Mouse (Mus musculus) c-Kit-negative CD71-positive TER-119-positive erythroid progenitor cells, embryonic 14.5 days (primary cell): ENCODE measurements around the gene E330017A01Rik.
A peak's percentile ranks its signal among the peaks of the same experiment; 100 is the strongest.

Experiments used
- DNase-seq: peaks from one replicate; pipeline ENCODE4 v3.0.0-alpha.2; 2013; ENCODE audit warnings: low read depth, low spot score

E330017A01Rik gene

DNA sequence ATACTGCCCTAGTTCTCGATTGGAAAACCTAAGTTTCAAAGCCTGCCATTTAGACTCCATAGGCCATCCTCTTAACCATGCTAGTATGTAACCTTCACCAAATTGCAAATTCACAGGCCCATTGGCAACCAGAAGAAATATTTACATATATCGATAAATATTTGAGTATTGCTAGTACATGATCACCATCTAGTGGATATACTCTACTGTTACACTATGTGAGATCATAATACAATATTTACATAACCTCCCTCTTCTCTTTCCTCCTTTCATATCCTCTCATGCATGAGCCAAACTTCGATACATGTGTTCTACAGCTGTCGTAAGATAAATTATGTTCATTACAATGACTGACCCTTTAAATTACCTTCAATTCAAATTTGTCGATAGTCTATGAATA lies 24.5 kb upstream of the E330017A01Rik start:
- peak; percentile 68 for DNase-seq

DNA sequence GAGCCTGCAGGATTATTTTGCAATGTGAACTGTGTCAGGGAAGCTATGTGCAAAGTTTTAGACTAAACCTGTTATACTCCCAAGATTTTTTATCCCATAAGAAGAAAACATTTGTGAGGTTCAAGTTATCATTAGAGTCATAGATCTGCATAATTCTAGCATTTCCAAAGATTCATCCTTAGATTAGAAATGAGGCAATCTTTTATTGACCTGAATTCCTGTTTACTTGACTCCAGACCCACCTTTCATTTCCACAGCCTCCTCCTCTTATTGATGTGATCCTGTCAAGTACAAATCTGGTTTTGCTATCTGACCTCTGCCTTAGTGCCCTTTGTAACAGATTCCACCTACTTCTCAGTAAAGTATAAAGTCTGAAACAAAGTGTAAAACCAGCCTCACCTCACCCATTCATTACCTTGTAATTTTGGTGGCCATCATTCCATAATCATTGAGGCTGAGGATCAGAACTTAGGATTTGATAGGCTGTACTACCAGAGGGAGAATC lies 23.8 kb upstream of the E330017A01Rik start:
- DNase-seq = no peak

DNA sequence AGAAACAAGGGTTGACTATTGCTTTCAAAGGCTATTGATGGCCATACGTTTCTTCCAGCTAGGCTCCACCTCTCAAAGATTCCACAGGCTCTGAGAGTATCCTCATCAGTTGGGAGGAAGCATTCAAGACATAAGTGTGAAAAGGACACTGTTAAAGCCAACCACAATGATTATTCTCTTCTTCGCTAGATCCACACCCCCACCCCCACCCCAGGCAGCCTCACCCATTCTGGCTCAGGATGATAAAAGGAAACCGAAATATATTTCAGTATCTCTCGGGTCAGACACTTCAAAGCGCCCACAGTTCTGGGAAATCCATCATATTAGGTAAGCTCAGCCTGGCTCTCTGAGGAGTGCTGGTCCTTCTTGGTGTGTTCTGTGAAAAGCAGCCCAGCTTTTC lies 23.3 kb upstream of the E330017A01Rik start:
- peak; percentile 87 for DNase-seq

DNA sequence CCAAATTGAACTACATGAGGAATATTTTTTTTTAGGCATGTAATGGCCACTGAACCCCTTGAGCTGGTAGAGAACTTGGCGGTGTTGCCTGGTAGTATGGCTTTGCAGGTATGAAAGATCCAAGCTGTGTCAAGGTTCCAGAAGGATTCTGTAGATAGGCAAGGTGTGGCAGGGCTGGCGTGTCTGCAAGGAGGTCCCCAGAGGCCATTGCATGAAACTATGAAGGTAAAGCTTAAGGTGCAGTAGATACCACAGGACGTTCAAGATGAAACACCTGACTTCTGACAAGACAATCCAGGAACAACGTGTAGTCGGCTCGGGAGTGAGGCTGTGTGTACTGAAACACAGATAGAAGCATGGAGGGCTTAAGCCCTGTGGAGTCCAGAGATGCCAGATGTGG lies 20.1 kb upstream of the E330017A01Rik start:
- peak; percentile 67 for DNase-seq

DNA sequence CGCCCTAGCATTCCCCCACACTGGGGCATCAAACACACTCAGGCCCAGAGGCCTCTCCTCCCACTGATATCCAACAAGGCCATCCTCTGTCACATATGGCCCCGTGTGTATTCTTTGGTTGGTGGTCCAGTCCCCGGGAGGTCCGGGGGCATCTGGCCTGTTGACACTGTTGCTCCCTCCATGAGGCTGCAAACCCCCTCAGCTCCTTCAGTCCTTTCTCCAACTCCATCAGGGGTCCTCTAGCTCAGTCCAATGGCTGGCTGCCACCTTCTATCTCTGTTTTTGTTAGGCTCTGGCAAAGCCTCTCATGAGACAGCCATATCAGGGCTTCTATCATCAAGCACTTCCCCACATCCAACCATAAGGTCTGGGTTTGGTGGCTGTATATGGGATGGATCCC lies 18.0 kb upstream of the E330017A01Rik start:
- DNase-seq = no peak

DNA sequence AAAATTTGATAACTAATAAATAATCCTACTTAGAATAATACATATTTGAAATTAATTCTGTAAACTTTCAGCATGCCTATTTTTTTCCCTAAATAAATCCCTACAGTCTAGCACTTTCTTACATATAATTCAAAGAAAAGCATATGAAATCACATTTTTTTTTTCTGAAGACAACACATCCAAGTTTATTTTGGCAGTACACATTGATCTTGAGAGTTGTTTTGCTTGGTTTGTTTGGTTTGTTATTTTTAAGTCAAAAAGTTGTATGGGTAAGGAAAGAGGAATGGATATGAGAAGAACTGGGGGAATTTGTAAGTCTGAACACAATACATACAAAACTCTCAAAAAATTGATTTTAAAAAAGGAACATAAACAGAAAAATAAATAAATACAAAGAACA lies 17.2 kb upstream of the E330017A01Rik start:
- no peak for DNase-seq

DNA sequence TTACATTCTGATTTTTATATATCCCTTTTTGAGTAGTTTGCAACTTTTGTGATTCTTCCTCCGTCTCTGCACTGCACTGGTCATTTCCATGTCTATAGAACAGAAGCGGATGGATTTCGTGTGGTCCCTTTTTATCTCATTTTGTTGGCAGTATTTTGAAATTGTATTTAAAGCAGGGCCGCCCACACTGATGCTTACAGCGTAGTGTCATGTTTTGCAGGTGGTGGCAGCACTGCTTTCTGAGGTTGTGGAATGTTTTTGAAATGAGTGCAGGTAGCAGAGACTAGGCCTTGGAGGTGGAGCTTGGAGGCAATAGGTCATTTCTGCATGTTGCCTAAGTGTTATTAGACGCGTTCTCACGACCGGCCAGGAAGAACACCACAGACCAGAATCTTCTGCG lies 11.4 kb upstream of the E330017A01Rik start:
- DNase-seq = no peak

DNA sequence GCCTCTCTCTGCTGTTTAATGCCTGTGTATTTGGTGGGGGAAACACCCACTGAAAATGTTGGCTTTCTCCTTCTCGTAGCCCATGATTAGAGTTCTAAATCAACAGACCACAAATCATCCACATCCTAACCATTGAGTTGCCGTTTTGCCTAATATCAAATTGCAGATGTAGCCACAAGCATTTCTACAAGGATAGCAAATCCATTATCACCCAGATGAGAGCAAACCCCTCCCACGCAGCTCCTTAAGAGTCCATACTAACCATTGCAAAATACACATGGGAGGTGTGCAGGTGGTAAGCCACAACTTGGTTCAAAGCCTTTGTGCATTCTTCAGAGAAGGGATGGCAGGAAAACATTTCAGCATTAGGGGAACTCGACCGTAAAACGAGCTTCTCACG lies 523 bp downstream of the E330017A01Rik start:
- no peak for DNase-seq

DNA sequence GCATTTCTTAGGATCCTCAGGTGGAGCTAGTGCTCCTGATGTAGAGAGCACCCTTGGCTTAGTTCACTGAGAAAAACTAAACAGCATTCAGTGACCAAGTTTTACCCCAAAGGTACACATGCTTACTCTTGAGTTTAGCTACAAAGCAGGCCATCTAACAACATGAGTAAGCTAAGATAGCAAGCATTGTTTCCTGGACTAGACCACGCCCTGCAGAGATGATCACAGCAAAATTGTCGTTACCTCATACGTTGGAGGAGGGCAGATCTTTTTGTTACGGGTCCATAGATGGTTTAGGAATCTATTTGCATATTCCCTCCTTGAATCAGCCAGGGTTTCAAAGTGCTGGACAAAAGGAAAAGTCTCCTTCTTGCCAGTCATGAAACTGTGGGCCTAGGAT lies 1.1 kb downstream of the E330017A01Rik start:
- no peak for DNase-seq

DNA sequence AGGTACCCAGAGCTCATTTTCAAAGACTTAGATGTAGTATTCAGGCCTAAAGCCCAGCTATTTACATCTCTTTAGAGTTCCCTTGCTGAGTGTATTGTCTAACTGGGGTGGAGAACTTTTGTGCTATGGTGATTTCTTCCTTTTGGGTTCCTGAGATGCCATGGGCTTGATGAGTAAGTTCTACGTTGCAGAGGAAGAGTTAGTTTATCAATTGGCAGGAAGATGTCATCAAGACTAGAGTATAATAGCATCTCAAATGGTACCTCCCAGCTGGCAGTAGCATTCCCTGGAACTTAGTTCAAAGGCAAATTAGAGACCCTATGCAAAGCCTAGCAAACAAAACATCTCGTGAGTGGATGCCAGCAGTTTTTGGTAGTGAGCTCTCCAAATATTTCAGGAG lies 2.7 kb downstream of the E330017A01Rik start:
- DNase-seq = no peak

DNA sequence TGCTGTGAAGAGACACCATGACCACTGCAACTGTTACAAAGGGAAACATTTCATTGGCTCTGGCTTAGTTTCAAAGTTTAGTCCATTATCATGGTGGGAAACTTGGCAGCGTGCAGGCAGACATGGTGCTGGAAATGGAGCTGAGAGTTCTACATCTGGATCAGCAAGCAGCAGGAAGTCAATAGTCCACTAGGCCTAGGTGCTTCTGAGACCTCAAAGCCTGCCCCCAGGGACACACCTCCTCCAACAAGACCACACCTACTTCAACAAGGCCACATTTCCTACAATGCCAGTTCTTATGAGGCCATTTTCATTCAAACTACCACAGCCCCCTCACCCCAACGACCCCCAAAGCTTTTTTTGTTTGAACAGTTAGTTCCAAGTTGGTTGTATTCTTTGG lies 8.8 kb downstream of the E330017A01Rik start:
- no peak for DNase-seq

DNA sequence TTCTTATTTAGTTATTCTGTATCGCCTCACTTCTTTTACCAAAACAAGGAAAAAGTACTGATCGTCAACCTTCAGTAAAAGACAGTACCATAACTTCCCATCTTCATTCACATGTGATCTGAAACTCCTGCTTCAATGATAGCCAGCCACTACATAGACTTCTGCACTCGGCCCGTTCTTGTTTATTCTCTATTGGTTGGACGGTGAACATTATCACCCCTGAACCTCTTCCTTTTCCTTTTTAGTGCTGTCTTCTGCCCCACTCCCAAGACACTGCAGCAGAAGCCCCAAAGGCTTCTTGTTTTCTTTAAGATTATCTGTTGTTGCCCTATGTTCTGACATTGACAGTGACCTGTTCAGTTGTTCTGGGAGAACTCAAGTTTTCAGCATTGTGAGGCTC lies 9.6 kb downstream of the E330017A01Rik start:
- DNase-seq = no peak

DNA sequence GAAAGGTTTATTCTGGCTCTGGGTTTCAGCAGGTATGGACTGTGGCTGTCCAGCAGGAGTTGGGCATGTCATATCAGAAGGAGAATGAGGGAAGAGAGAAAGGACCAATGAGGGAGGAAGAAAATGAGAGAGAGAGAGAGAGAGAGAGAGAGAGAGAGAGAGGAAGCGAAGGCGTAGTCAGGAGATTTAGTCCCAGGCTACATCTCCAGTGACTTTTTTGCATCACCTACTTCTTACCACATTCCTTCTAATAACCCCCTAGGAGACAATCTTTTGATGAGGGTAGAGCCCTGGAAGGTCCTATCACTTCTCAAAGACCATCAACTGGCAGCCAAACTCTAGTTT lies 10.2 kb downstream of the E330017A01Rik start:
- no peak for DNase-seq

DNA sequence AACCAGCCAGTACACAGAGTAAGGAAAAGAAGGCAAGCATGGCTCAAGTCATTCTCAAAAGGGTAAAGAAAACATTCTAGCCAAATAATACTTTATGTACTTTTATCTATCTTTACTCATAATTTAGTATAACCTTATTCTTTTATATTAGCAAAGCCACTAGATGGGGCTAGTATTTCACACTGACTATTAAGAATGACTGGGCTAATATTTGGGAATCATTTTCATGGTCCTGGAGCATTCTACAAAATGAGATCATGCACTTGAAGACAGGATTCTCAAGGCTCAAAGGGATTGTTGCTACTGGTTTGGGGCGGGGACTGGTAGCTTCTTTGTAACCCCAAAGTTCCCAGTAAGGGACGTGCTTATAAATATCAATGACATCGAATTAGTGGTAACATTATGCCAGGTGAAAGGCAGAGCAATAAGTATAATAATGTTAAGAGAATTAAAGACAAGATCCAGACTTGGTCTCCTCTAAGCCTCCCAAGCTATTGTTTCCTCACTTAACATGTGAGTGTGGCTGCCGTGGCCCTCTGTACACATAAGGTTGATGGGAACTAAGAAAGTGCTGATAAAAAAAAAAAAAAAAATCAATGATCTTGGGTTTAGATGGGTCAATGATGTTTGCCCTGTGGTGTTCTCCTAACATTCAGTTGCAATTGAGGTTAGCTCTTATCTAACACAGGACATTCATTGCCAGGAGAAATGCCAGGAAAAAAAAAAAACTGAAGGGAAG lies 10.8 kb downstream of the E330017A01Rik start:
- DNase-seq = peak; percentile 56

DNA sequence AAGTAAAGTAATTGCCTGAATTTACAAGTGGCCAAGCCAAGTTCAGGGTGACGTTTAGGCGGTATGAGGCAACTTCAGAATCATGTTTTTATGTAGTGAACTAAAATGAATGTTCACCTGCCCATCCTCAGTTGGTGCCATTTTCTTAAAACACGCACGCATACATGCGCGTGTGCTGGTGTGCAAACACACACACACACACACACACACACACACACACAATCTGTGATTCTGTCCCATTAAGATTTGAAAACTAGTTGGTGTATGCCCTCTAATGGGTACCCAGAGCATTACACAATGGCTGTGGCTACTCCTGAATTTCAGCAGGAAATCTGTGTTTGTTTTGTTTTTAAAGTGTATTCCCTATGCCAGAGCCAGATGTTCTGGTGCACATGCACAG lies 14.6 kb downstream of the E330017A01Rik start:
- DNase-seq = no peak

DNA sequence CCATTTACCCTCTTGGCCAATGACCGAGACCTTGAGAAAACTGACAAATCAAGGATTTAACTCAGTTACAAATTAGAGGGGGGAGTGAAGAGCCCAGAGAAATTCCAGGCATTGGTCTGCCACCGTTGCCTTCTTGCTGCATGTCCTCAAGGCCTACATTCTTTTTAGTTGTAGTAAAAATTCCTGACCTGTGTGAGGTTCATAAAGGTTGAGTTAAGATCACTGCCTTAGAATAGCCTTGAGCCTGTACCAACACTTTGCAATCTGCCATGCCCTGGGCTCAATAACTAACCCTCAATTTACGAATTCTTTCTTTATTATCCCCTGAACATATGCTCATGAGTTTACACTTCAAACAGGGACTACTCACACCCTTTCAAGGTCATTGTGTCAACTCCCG lies 15.4 kb downstream of the E330017A01Rik start:
- no peak for DNase-seq

DNA sequence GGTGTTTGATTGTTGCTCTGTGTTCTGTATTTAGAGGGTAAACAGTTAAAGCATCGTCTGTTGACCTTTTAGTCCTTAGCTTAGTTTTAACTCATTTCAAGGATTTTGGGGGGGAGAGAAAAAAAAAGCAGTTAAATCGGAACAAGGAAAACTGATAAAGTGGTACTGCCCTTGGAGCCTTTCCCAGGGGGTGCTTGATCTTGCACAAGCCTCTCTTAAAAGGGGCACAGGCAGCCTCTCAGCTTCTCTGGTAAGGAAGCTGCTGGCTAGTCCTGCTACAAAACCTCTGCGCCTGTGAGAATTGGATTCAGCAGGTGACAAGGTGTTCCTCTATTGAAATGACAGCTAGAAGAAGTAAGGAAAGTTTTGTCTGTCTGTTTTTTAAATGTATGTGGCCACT lies 16.2 kb downstream of the E330017A01Rik start:
- no peak for DNase-seq

DNA sequence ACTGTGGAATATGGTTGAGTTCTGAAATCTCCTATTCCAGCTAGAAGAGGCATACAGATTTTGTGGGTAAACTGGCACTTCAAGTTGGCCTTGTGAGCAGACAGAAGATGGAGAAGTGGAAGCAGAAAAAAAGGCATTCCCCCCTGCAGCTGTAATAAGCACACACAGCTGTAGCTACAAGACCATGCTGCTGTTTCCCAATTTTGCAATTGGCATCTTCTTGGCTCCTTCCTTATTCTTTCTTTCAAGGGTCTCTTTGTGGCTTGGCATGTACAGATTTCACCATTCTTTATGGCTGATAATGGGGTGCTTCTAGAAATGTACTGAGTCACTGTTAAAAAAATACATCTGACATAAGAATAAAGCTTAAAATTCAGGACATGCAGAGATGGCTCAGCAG lies 21.2 kb downstream of the E330017A01Rik start:
- no peak for DNase-seq

DNA sequence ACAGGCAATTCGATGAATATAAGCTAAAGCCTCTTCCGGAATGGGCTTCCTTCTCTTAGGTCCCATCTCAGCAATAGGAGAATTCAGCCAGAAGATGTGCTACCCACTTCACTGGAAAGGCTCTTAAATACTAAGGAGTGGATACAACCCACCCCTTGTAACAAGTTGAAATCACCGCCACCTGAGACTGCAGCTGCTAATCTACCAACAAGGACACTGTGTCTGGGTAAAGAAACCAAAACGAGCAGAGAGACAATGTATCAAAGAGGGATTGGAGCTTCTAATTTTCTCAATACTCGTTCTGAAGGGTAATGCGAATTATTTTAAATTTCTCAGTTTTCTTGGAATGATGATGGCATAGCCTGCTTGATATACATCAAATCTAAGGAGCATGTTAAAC lies 21.7 kb downstream of the E330017A01Rik start, which contains the start of gene Gm813:
Gene Gm813 (minus strand): TSS at position 101 of the 400 bp plus-strand sequence.
- DNase-seq = no peak

DNA sequence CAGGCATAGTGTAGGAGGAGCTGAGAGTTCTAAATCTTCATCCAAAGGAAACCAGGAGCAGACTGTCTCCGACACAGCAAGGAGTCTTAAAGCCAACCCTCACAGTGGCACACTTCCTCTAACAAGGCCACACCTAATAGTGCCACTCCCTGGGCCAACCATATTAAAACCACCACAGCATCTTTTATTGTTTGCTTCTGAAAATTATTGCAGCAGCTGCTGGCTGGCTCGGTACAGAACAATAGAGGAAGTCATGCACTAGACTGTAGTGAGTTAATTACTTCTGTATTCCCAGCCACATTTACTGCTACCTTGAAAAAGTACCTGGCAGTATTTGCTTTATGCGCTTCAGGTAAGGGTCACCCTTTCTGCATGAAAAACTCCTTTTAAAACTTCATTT lies 25.6 kb downstream of the E330017A01Rik start:
- no peak for DNase-seq

DNA sequence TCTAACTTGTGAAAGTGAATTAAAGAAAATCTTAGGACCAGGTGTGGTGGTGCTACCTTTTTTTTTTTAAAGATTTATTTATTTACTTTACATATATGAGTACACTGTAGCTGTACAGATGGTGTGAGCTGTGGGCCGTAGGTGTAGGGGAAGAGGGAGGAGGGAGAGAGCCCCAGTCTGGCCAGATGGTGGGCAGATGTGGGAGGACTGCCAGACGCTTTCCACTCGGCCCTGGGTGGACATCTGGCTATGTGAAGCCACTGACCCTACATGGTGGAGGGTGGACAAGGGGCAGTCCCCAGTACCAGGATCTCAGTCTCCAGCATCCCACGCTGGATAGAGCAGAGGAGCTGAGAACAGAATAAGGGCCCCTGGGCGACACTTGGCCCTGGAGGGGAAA lies 31.4 kb downstream of the E330017A01Rik start:
- no peak for DNase-seq

DNA sequence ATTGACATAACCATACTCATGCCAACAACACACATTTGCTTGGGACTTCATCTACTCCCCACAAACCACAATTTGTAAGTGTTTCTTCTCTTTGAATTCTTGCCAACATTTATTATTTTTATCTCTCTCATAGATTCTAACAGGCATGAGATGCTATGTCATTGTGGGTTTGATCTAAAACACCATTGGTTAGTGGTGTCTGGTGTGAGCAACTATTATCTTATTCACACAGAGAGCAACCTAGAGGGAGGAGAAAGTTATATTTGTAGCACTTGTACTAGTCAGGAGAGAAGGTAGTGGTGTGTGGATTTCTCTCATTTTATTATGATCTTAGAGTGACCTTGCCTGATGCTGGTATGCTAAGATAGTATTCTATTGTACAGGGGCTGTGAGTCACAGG lies 33.9 kb downstream of the E330017A01Rik start:
- DNase-seq = no peak

DNA sequence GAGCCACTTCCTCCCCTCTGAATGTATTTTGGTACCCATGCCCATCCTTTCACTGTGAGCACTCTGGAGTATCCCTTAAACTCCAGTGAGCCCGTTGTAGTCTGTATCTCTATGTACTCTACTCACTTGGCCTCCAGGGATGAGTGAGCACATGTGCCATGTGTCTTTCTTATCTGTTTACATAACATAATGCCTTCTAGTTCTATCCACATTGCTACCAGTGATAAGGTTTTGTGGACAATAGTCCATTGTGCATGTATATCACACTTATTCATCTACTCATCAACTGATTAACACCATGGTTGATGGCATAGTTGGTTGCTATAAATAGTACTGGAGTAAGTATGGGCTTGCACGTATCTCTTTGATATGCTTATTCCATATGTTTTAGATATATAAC lies 34.7 kb downstream of the E330017A01Rik start:
- DNase-seq = no peak

DNA sequence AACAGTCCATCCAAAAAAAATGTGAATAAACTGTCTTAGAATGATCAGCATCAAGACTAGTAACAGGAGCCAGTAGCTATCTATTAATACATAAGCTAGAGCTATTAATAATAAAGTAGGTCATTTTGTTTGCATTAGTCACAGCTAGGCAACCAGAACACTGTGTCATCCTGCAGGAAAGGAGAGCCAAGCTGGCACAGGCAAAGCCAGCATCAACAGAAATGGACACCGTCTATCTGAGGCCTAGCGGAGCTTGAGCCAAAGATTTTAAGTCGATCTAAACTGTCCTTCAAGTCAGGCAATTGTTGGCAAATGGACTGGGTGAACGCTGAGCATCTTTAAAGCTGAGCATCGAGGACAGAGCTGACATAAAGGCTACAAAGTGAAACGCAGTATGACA lies 37.7 kb downstream of the E330017A01Rik start:
- no peak for DNase-seq
